Mouse (Mus musculus) C2C12 (cell line): Measurements from ENCODE around the gene Ptgs1.

ENCODE experiments used
- CEBPB ChIP-seq: IDR thresholded peaks from one replicate; pipeline ENCODE4 v1.6.1; 2011; ENCODE audit warnings: low read depth, mild to moderate bottlenecking, control low read depth, moderate library complexity
- CTCF ChIP-seq: IDR thresholded peaks from one replicate; pipeline ENCODE4 v1.5.1; 2011; ENCODE audit not compliant: control insufficient read depth, insufficient read depth, insufficient read length
- FOSL1 ChIP-seq: IDR thresholded peaks from one replicate; pipeline ENCODE4 v1.8.0; 2011; ENCODE audit warnings: mild to moderate bottlenecking, low read length; ENCODE audit not compliant: poor library complexity, insufficient read depth, severe bottlenecking
- MAX ChIP-seq: IDR thresholded peaks from one replicate; pipeline ENCODE4 v1.6.1; 2011; ENCODE audit warnings: mild to moderate bottlenecking, control low read depth
- MYOD1 ChIP-seq: IDR thresholded peaks from one replicate; pipeline ENCODE4 v1.6.1; 2011; ENCODE audit warnings: low read depth; ENCODE audit not compliant: control insufficient read depth, insufficient read length
- MYOG ChIP-seq: IDR thresholded peaks from one replicate; pipeline ENCODE4 v1.6.1; 2011; ENCODE audit not compliant: control insufficient read depth, insufficient read length; ENCODE audit errors: extremely low read depth
- USF1 ChIP-seq: IDR thresholded peaks from one replicate; pipeline ENCODE4 v1.6.1; 2011; ENCODE audit warnings: low read depth, mild to moderate bottlenecking, control low read depth, moderate library complexity

GRCm38 (mm10) chr2:36217692-36218233 lies 12.5 kb upstream of the Ptgs1 start:
- TF ChIP-seq CTCF (no peak), USF1 (no peak), MYOD1 (no peak), MAX (no peak), MYOG (no peak), FOSL1 (no peak), CEBPB (no peak)
